ENCODE assay signal across 10 mouse cellular contexts in the genomic region with DNA sequence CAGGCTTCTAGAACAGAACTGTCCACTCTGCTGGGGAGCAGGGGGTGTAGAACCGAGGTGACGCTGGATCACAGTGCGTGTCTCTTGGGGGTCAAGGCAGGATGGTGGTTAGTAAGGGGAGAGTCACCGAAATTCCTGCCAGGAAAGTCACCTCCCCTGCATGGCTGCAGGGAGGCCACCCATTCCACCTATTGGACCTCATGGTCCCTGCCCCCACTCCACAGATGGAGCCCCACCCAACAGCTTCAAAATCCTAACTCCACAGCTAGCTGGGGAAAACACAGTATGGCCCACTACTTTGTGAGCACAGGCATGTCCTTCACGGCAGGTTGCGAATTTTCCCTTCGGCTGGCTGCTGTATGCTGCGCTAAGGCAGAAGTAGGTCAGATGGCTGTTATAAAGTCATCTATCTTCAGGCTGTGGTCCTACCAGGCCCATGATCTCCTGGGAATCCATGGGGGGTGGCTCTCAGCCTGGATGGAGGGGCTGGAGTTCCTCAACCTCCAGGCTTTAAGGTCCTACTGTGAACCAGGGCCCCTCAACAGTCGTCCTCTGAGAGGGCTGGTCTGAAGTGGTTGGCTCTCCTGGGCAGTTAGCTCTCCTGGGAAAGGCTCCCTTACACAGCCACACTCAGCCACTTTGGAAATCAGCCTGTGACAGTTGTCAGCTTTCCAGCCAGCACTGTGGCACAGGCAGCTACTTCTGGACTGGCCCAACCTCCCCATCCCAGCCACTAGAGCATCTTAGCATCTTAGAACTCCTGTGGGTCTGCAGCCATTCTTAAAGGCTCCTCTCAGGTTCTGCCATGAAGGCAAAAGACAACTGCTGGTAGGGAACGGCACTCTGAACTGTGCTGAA.
A peak's percentile ranks its signal among the peaks of the same experiment; 100 is the strongest.
DNase-seq lines count a peak whose midpoint lies in the region; ATAC-seq lines count a peak whose summit lies in the region.
"Had no signal": no experiment of that assay in that cellular context is flagged by ENCODE, and none has a peak within 500 bp of the region (broad histone marks: within the 10 kb centered on the region; RNA-seq: fewer than 3 reads in every experiment).

No protein-coding gene starts in this region.

- H3K9me3 ChIP-seq in heart, embryonic 12.5 days (replicated peaks), result no peaks in the 10 kb centered on the region
- no peaks in the 10 kb centered on the region for H3K9me3 ChIP-seq in hindbrain, embryonic 12.5 days (replicated peaks)
- H3K9me3 ChIP-seq: liver, embryonic 15.5 days had no signal

- peak overlapping the region; percentile 22; the same call in 1 of the 2 replicates for H3K27ac ChIP-seq in heart, embryonic 12.5 days (ENCODE audit: poor library complexity, severe bottlenecking)
- no peak overlapping the region for H3K27ac ChIP-seq in hindbrain, embryonic 12.5 days
- H3K27ac ChIP-seq: liver, embryonic 15.5 days had no signal

- H3K27me3 ChIP-seq in heart, embryonic 12.5 days (replicated peaks), result no peaks in the 10 kb centered on the region
- H3K27me3 ChIP-seq in hindbrain, embryonic 12.5 days, result no peaks in the 10 kb centered on the region; the same call in 1 of the 2 replicates
- H3K27me3 ChIP-seq: liver, embryonic 15.5 days had no signal

- H3K36me3 ChIP-seq in heart, embryonic 12.5 days, result no peaks in the 10 kb centered on the region
- H3K36me3 ChIP-seq in hindbrain, embryonic 12.5 days, result no peaks in the 10 kb centered on the region
- H3K36me3 ChIP-seq: liver, embryonic 15.5 days had no signal

- 77% methylated on average over 10 of the region's 10 CpGs for WGBS in heart, embryonic 12.5 days
- 82% methylated on average over 10 of the region's 10 CpGs for WGBS in hindbrain, embryonic 12.5 days

- no peak overlapping the region for H3K9ac ChIP-seq in heart, embryonic 12.5 days
- H3K9ac ChIP-seq in hindbrain, embryonic 12.5 days, result no peak overlapping the region
- H3K9ac ChIP-seq: liver, embryonic 15.5 days had no signal

- no peak for DNase-seq in cerebellum, postnatal 4 days (ENCODE audit: low spot score in 2 of 2)
- peak; percentile 73 for DNase-seq in 3134 (ENCODE audit: extremely low read depth, insufficient read length, low spot score)
- peak; percentile 47 for DNase-seq in cerebellum, adult 8-10 months
- DNase-seq in thymus, postnatal 0 days (ENCODE audit: low spot score), result no peak
- DNase-seq in kidney, adult 11 months, result no peak

- peak; percentile 32; the same call in 1 of the 2 replicates for ATAC-seq in cerebellum, adult (ENCODE audit: insufficient number of reproducible peaks, low FRiP score, low TSS enrichment)
- ATAC-seq in heart, embryonic 12.5 days (ENCODE audit: insufficient number of reproducible peaks, low FRiP score), result no peak
- ATAC-seq in hindbrain, embryonic 12.5 days (ENCODE audit: low FRiP score), result no peak
- ATAC-seq: inflammation-experienced regulatory T-cells, adult 6 months had no signal

- H3K4me2 ChIP-seq in heart, embryonic 12.5 days, result no peak overlapping the region
- H3K4me2 ChIP-seq in hindbrain, embryonic 12.5 days (replicated peaks), result no peak overlapping the region
- H3K4me2 ChIP-seq: liver, embryonic 15.5 days had no signal

- no peak overlapping the region for H3K4me3 ChIP-seq in heart, embryonic 12.5 days
- no peak overlapping the region for H3K4me3 ChIP-seq in hindbrain, embryonic 12.5 days
- H3K4me3 ChIP-seq: liver, embryonic 15.5 days had no signal

- peaks cover 69% of the 10 kb centered on the region for H3K4me1 ChIP-seq in heart, embryonic 12.5 days (replicated peaks)
- H3K4me1 ChIP-seq in hindbrain, embryonic 12.5 days, result peaks cover 10% of the 10 kb centered on the region

Comparison
In these comparisons a context has a peak if more than half of its experiments do, and no peak if none do; other contexts are left out.
1. DNase-seq: peak in 3134 (single experiment) and cerebellum, adult 8-10 months (single experiment); none in cerebellum, postnatal 4 days (0 of 2), thymus, postnatal 0 days (single experiment) and kidney, adult 11 months (single experiment).